Mouse (Mus musculus): ENCODE data around the gene B3galt5.

DNA sequence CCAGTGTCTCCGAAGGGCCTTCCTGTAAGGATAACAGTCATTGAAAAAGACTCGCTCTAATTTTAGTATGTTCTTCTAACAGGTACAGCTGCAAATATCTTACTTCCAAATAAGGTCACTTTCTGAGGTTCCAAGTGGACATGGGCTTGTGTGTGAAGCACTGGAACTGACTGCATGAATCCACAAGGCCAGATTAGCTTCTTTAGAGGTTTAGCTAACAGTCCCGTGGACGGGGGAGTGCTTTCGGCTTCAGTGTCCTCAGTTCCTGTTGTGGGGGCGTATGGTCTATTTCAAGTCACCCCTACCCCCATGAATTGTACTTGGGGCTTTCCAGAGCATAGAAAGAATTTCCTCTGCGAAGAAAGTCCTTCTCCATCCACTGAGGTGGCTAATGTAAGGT lies 24.7 kb upstream of the B3galt5 start:
- no peak for TF ChIP-seq POLR2A (IDR thresholded peaks at IDR 0.05; ENCODE audit: extremely low read depth, insufficient read depth, low read length)
- no peak for TF ChIP-seq CTCF (IDR thresholded peaks at IDR 0.05; ENCODE audit: extremely low read depth, insufficient read depth, low read length)
